Mouse (Mus musculus): Measurements from ENCODE around the gene Afap1l2. TPM values are rescaled to one million over a fixed set of nuclear protein-coding genes. Genes with fewer than 3 reads are reported as not detected.

Gene Afap1l2
- polyA plus RNA-seq, 2 experiments: 6.8 TPM

GRCm38 (mm10) chr19:56946727-56947126, 61.3 kb downstream of the Afap1l2 start:
- H3K4me3 ChIP-seq (replicated peaks; ENCODE audit: low read length): no peak overlapping the region
- peaks cover 6% of the 10 kb centered on the region; the same call in 1 of the 2 replicates for H3K4me1 ChIP-seq (ENCODE audit: control insufficient read depth, insufficient read depth, low read length)
- no peaks in the 10 kb centered on the region for H3K9me3 ChIP-seq (ENCODE audit: control insufficient read depth, low read length)
- DNase-seq (ENCODE audit: low spot score) (no peak), ATAC-seq (ENCODE audit: low FRiP score, low read depth) (no peak)
- WGBS: 87% methylated on average over 3 of the region's 3 CpGs
- no peak overlapping the region for H3K4me2 ChIP-seq (replicated peaks; ENCODE audit: low read depth, low read length, severe bottlenecking)
- H3K9ac ChIP-seq (ENCODE audit: low read depth, low read length, severe bottlenecking): no peak overlapping the region
- H3K27me3 ChIP-seq (ENCODE audit: control insufficient read depth, insufficient read depth, low read length): no peaks in the 10 kb centered on the region
- no peaks in the 10 kb centered on the region for H3K36me3 ChIP-seq (ENCODE audit: control insufficient read depth, insufficient read depth, low read length)
- TF ChIP-seq POLR2A (IDR thresholded peaks at IDR 0.05; ENCODE audit: borderline replicate concordance, extremely low read depth, insufficient read depth, insufficient read length): no peak
- no peak overlapping the region for H3K27ac ChIP-seq (replicated peaks; ENCODE audit: low read depth, low read length)

GRCm38 (mm10) chr19:56946277-56946676, 61.8 kb downstream of the Afap1l2 start:
- Histone ChIP-seq H3K4me2 (replicated peaks; ENCODE audit: low read depth, low read length, severe bottlenecking) (no peak overlapping the region), H3K4me1 (ENCODE audit: control insufficient read depth, insufficient read depth, low read length) (peaks cover 6% of the 10 kb centered on the region; the same call in 1 of the 2 replicates), H3K27me3 (ENCODE audit: control insufficient read depth, insufficient read depth, low read length) (no peaks in the 10 kb centered on the region), H3K9me3 (ENCODE audit: control insufficient read depth, low read length) (no peaks in the 10 kb centered on the region), H3K4me3 (replicated peaks; ENCODE audit: low read length) (no peak overlapping the region), H3K9ac (ENCODE audit: low read depth, low read length, severe bottlenecking) (no peak overlapping the region), H3K27ac (replicated peaks; ENCODE audit: low read depth, low read length) (no peak overlapping the region; the same call in 1 of the 2 replicates), H3K36me3 (ENCODE audit: control insufficient read depth, insufficient read depth, low read length) (no peaks in the 10 kb centered on the region)
- DNase-seq (ENCODE audit: low spot score) (no peak), ATAC-seq (ENCODE audit: low FRiP score, low read depth) (no peak)
- TF ChIP-seq POLR2A (IDR thresholded peaks at IDR 0.05; ENCODE audit: borderline replicate concordance, extremely low read depth, insufficient read depth, insufficient read length): no peak
- 89% methylated on average over 7 of the region's 7 CpGs for WGBS

GRCm38 (mm10) chr19:56945621-56946020, 62.4 kb downstream of the Afap1l2 start:
- peaks cover 6% of the 10 kb centered on the region; the same call in 1 of the 2 replicates for H3K4me1 ChIP-seq (ENCODE audit: control insufficient read depth, insufficient read depth, low read length)
- H3K4me2 ChIP-seq (replicated peaks; ENCODE audit: low read depth, low read length, severe bottlenecking): no peak overlapping the region
- WGBS: 60% methylated on average over 2 of the region's 2 CpGs
- no peaks in the 10 kb centered on the region for H3K36me3 ChIP-seq (ENCODE audit: control insufficient read depth, insufficient read depth, low read length)
- ATAC-seq (ENCODE audit: low FRiP score, low read depth): no peak
- peak; percentile 28 for DNase-seq (ENCODE audit: low spot score)
- no peaks in the 10 kb centered on the region for H3K27me3 ChIP-seq (ENCODE audit: control insufficient read depth, insufficient read depth, low read length)
- no peak overlapping the region; the same call in 1 of the 2 replicates for H3K27ac ChIP-seq (replicated peaks; ENCODE audit: low read depth, low read length)
- H3K9ac ChIP-seq (ENCODE audit: low read depth, low read length, severe bottlenecking): no peak overlapping the region
- H3K4me3 ChIP-seq (replicated peaks; ENCODE audit: low read length): no peak overlapping the region
- TF ChIP-seq POLR2A (IDR thresholded peaks at IDR 0.05; ENCODE audit: borderline replicate concordance, extremely low read depth, insufficient read depth, insufficient read length): no peak
- no peaks in the 10 kb centered on the region for H3K9me3 ChIP-seq (ENCODE audit: control insufficient read depth, low read length)

GRCm38 (mm10) chr19:56944826-56945225, 63.2 kb downstream of the Afap1l2 start:
- DNase-seq (ENCODE audit: low spot score) (no peak), ATAC-seq (ENCODE audit: low FRiP score, low read depth) (no peak)
- H3K27me3 ChIP-seq (ENCODE audit: control insufficient read depth, insufficient read depth, low read length): no peaks in the 10 kb centered on the region
- H3K4me3 ChIP-seq (replicated peaks; ENCODE audit: low read length): no peak overlapping the region
- TF ChIP-seq POLR2A (IDR thresholded peaks at IDR 0.05; ENCODE audit: borderline replicate concordance, extremely low read depth, insufficient read depth, insufficient read length): no peak
- H3K4me2 ChIP-seq (replicated peaks; ENCODE audit: low read depth, low read length, severe bottlenecking): no peak overlapping the region
- H3K27ac ChIP-seq (replicated peaks; ENCODE audit: low read depth, low read length): no peak overlapping the region
- H3K36me3 ChIP-seq (ENCODE audit: control insufficient read depth, insufficient read depth, low read length): no peaks in the 10 kb centered on the region
- H3K9ac ChIP-seq (ENCODE audit: low read depth, low read length, severe bottlenecking): no peak overlapping the region
- WGBS: 96% methylated on average over 3 of the region's 3 CpGs
- H3K4me1 ChIP-seq (ENCODE audit: control insufficient read depth, insufficient read depth, low read length): peaks cover 6% of the 10 kb centered on the region; the same call in 1 of the 2 replicates
- H3K9me3 ChIP-seq (ENCODE audit: control insufficient read depth, low read length): no peaks in the 10 kb centered on the region

GRCm38 (mm10) chr19:56944211-56944610, 63.8 kb downstream of the Afap1l2 start:
- Histone ChIP-seq H3K9ac (ENCODE audit: low read depth, low read length, severe bottlenecking) (no peak overlapping the region), H3K4me3 (replicated peaks; ENCODE audit: low read length) (no peak overlapping the region), H3K27me3 (ENCODE audit: control insufficient read depth, insufficient read depth, low read length) (no peaks in the 10 kb centered on the region), H3K9me3 (ENCODE audit: control insufficient read depth, low read length) (no peaks in the 10 kb centered on the region), H3K4me1 (ENCODE audit: control insufficient read depth, insufficient read depth, low read length) (peaks cover 6% of the 10 kb centered on the region; the same call in 1 of the 2 replicates), H3K27ac (replicated peaks; ENCODE audit: low read depth, low read length) (no peak overlapping the region), H3K36me3 (ENCODE audit: control insufficient read depth, insufficient read depth, low read length) (no peaks in the 10 kb centered on the region), H3K4me2 (replicated peaks; ENCODE audit: low read depth, low read length, severe bottlenecking) (no peak overlapping the region)
- DNase-seq (ENCODE audit: low spot score) (no peak), ATAC-seq (ENCODE audit: low FRiP score, low read depth) (no peak)
- TF ChIP-seq POLR2A (IDR thresholded peaks at IDR 0.05; ENCODE audit: borderline replicate concordance, extremely low read depth, insufficient read depth, insufficient read length): no peak
- 33% methylated on average over 9 of the region's 9 CpGs for WGBS

GRCm38 (mm10) chr19:56942216-56942615, 65.8 kb downstream of the Afap1l2 start:
- H3K27ac ChIP-seq (replicated peaks; ENCODE audit: low read depth, low read length): no peak overlapping the region
- no peak overlapping the region for H3K4me3 ChIP-seq (replicated peaks; ENCODE audit: low read length)
- ATAC-seq (ENCODE audit: low FRiP score, low read depth) (no peak), DNase-seq (ENCODE audit: low spot score) (no peak)
- WGBS: 92% methylated on average over 7 of the region's 7 CpGs
- H3K36me3 ChIP-seq (ENCODE audit: control insufficient read depth, insufficient read depth, low read length): no peaks in the 10 kb centered on the region
- H3K27me3 ChIP-seq (ENCODE audit: control insufficient read depth, insufficient read depth, low read length): no peaks in the 10 kb centered on the region
- no peak overlapping the region for H3K4me2 ChIP-seq (replicated peaks; ENCODE audit: low read depth, low read length, severe bottlenecking)
- peaks cover 6% of the 10 kb centered on the region; the same call in 1 of the 2 replicates for H3K4me1 ChIP-seq (ENCODE audit: control insufficient read depth, insufficient read depth, low read length)
- no peak overlapping the region for H3K9ac ChIP-seq (ENCODE audit: low read depth, low read length, severe bottlenecking)
- no peaks in the 10 kb centered on the region for H3K9me3 ChIP-seq (ENCODE audit: control insufficient read depth, low read length)
- TF ChIP-seq POLR2A (IDR thresholded peaks at IDR 0.05; ENCODE audit: borderline replicate concordance, extremely low read depth, insufficient read depth, insufficient read length): no peak
